Mouse (Mus musculus): Measurements from ENCODE around the gene Trmt6. TPM values are rescaled to one million over a fixed set of nuclear protein-coding genes. Genes with fewer than 3 reads are reported as not detected.
A peak's percentile ranks its signal among the peaks of the same experiment; 100 is the strongest.

Trmt6 gene
- 0.06 TPM in 2 replicates for polyA plus RNA-seq (2012)

GRCm38 (mm10) chr2:132815608-132816314 lies at the start of gene Trmt6, which contains the start of gene Mcm8:
Gene Trmt6 (minus strand): TSS chr2:132816055.
Gene Mcm8 (plus strand): TSS chr2:132816141.
- H3K36me3 ChIP-seq (ENCODE audit: control insufficient read depth): peaks cover 41% of the 10 kb centered on the region
- peaks cover 33% of the 10 kb centered on the region for H3K4me1 ChIP-seq (ENCODE audit: control insufficient read depth)
- TF ChIP-seq GATA1 (IDR thresholded peaks at IDR 0.05; ENCODE audit: low read length) (no peak), TAL1 (IDR thresholded peaks at IDR 0.05; ENCODE audit: low read length) (no peak)
- no peaks in the 10 kb centered on the region for H3K27me3 ChIP-seq (ENCODE audit: control insufficient read depth)
- peak within 1 kb of the TSS; percentile 68 for H3K4me3 ChIP-seq (replicated peaks)
- H3K9me3 ChIP-seq (ENCODE audit: control insufficient read depth, low read length): no peaks in the 10 kb centered on the region

DNA sequence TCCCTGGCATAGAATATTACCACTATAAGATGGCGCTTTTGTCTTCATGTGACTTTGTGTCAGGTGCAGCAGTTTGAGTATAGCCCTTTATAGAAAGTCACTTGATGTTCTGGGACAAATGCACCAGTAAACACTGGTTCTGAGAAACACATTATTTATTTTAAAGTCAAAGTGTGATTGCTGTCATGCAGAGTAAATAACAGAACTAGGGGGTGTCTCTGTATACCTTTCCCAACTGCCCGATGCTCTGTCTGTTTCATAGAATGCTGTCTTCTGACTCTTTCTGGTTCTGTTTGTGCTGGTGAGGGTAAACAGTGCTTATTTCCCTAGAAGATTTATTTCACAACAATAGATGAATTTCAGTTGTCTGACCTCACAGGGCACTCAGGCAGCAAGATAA lies 47.5 kb upstream of the Trmt6 start:
- TF ChIP-seq TAL1 (IDR thresholded peaks at IDR 0.05; ENCODE audit: low read length) (no peak), GATA1 (IDR thresholded peaks at IDR 0.05; ENCODE audit: low read length) (no peak)

GRCm38 (mm10) chr2:132861456-132861855 lies 45.6 kb upstream of the Trmt6 start:
- Histone ChIP-seq H3K9me3 (ENCODE audit: control insufficient read depth, low read length) (no peaks in the 10 kb centered on the region), H3K4me3 (replicated peaks) (no peak overlapping the region), H3K27me3 (ENCODE audit: control insufficient read depth) (no peaks in the 10 kb centered on the region), H3K4me1 (ENCODE audit: control insufficient read depth) (no peaks in the 10 kb centered on the region), H3K36me3 (ENCODE audit: control insufficient read depth) (peaks cover 19% of the 10 kb centered on the region)
- TF ChIP-seq GATA1 (IDR thresholded peaks at IDR 0.05; ENCODE audit: low read length) (no peak), TAL1 (IDR thresholded peaks at IDR 0.05; ENCODE audit: low read length) (no peak)

More for the DNA sequence above, 47.5 kb upstream of the Trmt6 start:
- Histone ChIP-seq H3K4me1 (ENCODE audit: control insufficient read depth) (no peaks in the 10 kb centered on the region), H3K4me3 (replicated peaks) (no peak overlapping the region), H3K27me3 (ENCODE audit: control insufficient read depth) (no peaks in the 10 kb centered on the region), H3K9me3 (ENCODE audit: control insufficient read depth, low read length) (no peaks in the 10 kb centered on the region), H3K36me3 (ENCODE audit: control insufficient read depth) (peaks cover 24% of the 10 kb centered on the region)

DNA sequence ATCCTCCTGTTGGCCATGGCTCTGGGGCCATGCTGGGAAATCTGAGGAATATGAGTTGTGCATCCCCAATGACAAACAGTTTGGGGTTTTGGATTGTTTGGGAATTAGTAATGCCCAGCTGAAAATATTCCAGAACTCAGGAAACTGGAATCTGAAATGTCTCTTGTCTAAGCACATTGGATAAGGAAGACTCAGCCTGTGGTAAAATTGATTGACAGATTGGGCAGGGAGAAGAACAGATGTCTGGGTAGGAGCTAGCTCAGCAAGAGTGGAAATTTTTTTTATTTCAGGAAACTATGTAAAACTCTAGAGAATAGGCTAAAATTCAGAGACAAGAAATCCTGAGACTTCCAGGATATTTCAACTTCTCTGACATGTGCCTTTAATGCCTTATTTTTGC lies 44.6 kb upstream of the Trmt6 start:
- Histone ChIP-seq H3K4me1 (ENCODE audit: control insufficient read depth) (no peaks in the 10 kb centered on the region), H3K36me3 (ENCODE audit: control insufficient read depth) (peaks cover 14% of the 10 kb centered on the region)
- TF ChIP-seq GATA1 (IDR thresholded peaks at IDR 0.05; ENCODE audit: low read length) (no peak), TAL1 (IDR thresholded peaks at IDR 0.05; ENCODE audit: low read length) (no peak)

DNA sequence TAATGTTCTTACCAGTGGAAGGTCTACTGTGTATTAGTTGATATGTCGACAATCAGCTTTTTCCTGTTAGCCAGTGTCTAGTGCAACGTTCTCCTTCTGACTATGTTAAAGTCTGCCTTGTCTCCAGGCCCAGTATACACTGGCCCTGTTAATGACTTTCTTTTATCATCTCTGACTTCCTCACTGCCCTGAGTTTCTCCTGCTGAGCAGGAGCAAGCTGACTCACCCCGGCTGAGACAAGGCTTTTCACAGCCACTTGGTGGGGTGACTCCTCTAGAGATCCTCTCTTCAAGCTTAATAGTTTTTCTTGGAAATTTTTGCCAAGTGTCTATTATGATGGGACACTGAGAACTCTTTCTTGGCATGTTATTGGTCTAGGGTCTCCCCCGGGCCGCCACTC lies 40.5 kb upstream of the Trmt6 start:
- H3K4me3 ChIP-seq (replicated peaks): no peak overlapping the region
- H3K27me3 ChIP-seq (ENCODE audit: control insufficient read depth): no peaks in the 10 kb centered on the region
- H3K4me1 ChIP-seq (ENCODE audit: control insufficient read depth): peaks cover 10% of the 10 kb centered on the region
- TF ChIP-seq TAL1 (IDR thresholded peaks at IDR 0.05; ENCODE audit: low read length): no peak
- TF ChIP-seq GATA1 (IDR thresholded peaks at IDR 0.05; ENCODE audit: low read length): no peak
- peaks cover 17% of the 10 kb centered on the region for H3K36me3 ChIP-seq (ENCODE audit: control insufficient read depth)
- no peaks in the 10 kb centered on the region for H3K9me3 ChIP-seq (ENCODE audit: control insufficient read depth, low read length)

More for the DNA sequence above, 44.6 kb upstream of the Trmt6 start:
- Histone ChIP-seq H3K9me3 (ENCODE audit: control insufficient read depth, low read length) (no peaks in the 10 kb centered on the region), H3K4me3 (replicated peaks) (no peak overlapping the region), H3K27me3 (ENCODE audit: control insufficient read depth) (no peaks in the 10 kb centered on the region)

GRCm38 (mm10) chr2:132853051-132853450 lies 37.2 kb upstream of the Trmt6 start:
- Histone ChIP-seq H3K27me3 (ENCODE audit: control insufficient read depth) (no peaks in the 10 kb centered on the region), H3K4me3 (replicated peaks) (no peak overlapping the region), H3K4me1 (ENCODE audit: control insufficient read depth) (peaks cover 32% of the 10 kb centered on the region), H3K9me3 (ENCODE audit: control insufficient read depth, low read length) (no peaks in the 10 kb centered on the region), H3K36me3 (ENCODE audit: control insufficient read depth) (peaks cover 28% of the 10 kb centered on the region)
- no peak for TF ChIP-seq GATA1 (IDR thresholded peaks at IDR 0.05; ENCODE audit: low read length)
- no peak for TF ChIP-seq TAL1 (IDR thresholded peaks at IDR 0.05; ENCODE audit: low read length)

DNA sequence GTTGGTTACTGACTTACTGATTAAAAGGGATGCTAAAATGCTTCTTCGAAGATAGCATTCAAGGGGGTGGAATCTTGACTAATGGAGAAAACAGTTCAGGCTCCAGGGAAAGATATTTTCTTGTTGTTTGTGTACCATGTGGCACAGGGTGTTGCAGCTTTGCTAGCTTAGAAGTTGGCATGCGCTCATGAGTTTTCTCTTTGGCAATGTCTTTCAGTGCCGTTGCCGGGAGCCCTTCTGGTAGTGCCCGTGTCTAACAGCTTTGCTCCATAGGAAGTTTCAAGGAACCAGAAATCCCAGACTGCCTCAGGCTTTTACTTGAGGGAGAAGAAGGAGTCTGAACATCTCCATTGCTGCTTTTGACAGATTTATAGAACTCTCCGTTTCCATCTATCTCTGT lies 33.3 kb upstream of the Trmt6 start:
- Histone ChIP-seq H3K9me3 (ENCODE audit: control insufficient read depth, low read length) (no peaks in the 10 kb centered on the region), H3K4me3 (replicated peaks) (no peak overlapping the region), H3K36me3 (ENCODE audit: control insufficient read depth) (peaks cover 31% of the 10 kb centered on the region), H3K27me3 (ENCODE audit: control insufficient read depth) (no peaks in the 10 kb centered on the region), H3K4me1 (ENCODE audit: control insufficient read depth) (peaks cover 50% of the 10 kb centered on the region)
- TF ChIP-seq TAL1 (IDR thresholded peaks at IDR 0.05; ENCODE audit: low read length) (no peak), GATA1 (IDR thresholded peaks at IDR 0.05; ENCODE audit: low read length) (no peak)

DNA sequence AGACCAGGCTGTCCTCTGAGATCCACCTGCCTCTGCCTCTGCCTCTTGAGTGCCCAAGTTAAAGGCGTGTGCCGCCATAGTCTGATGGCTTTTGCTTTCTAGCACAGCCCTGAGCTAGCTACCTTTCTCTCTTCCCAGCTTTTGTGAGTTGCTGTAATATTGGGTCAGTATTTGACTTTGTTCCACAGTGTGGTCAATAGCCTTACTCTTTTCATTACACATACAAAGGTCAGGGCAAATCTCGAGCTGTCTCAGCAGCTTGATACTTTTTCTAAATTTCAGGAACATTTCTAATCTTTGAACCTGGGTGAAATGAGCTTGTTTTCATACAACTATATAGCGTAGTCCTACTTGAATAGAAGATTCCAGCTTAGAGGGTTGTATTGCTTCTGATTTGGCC lies 32.5 kb upstream of the Trmt6 start:
- Histone ChIP-seq H3K4me3 (replicated peaks) (peak overlapping the region; percentile 93), H3K27me3 (ENCODE audit: control insufficient read depth) (no peaks in the 10 kb centered on the region), H3K4me1 (ENCODE audit: control insufficient read depth) (peaks cover 50% of the 10 kb centered on the region), H3K9me3 (ENCODE audit: control insufficient read depth, low read length) (no peaks in the 10 kb centered on the region), H3K36me3 (ENCODE audit: control insufficient read depth) (peaks cover 35% of the 10 kb centered on the region)
- TF ChIP-seq GATA1 (IDR thresholded peaks at IDR 0.05; ENCODE audit: low read length) (no peak), TAL1 (IDR thresholded peaks at IDR 0.05; ENCODE audit: low read length) (no peak)

GRCm38 (mm10) chr2:132847581-132847980 lies 31.7 kb upstream of the Trmt6 start:
- Histone ChIP-seq H3K4me3 (replicated peaks) (peak overlapping the region; percentile 93), H3K9me3 (ENCODE audit: control insufficient read depth, low read length) (no peaks in the 10 kb centered on the region), H3K4me1 (ENCODE audit: control insufficient read depth) (peaks cover 50% of the 10 kb centered on the region), H3K27me3 (ENCODE audit: control insufficient read depth) (no peaks in the 10 kb centered on the region), H3K36me3 (ENCODE audit: control insufficient read depth) (peaks cover 36% of the 10 kb centered on the region)
- TF ChIP-seq TAL1 (IDR thresholded peaks at IDR 0.05; ENCODE audit: low read length) (no peak), GATA1 (IDR thresholded peaks at IDR 0.05; ENCODE audit: low read length) (no peak)
